In genomic region chr6:127767706-127768493, GRCm38 (mm10) we compare ENCODE assay signal across 8 mouse cellular contexts. TPM values are rescaled to one million over a fixed set of nuclear protein-coding genes. Genes with fewer than 3 reads are reported as not detected.
DNase-seq lines count a peak whose midpoint lies in the region.

No protein-coding gene starts in this region.

- no peaks in the 10 kb centered on the region for H3K36me3 ChIP-seq in forebrain, embryonic 10.5 days (replicated peaks)

- intact Hi-C loops in heart, postnatal 14 days (cut with DNase I) = no loop called here

- H3K4me3 ChIP-seq in forebrain, embryonic 10.5 days = peak overlapping the region; percentile 69

- H3K27me3 ChIP-seq in forebrain, embryonic 10.5 days (ENCODE audit: poor library complexity, severe bottlenecking) = peaks cover 87% of the 10 kb centered on the region

- peak; percentile 73 for DNase-seq in Muller cell, postnatal 12 days (ENCODE audit: inconsistent ontology term)
- peak; percentile 13 for DNase-seq in c-Kit-positive CD71-positive TER-119-negative erythroid progenitor cells, embryonic 14.5 days (ENCODE audit: low read depth)
- peak; percentile 67 for DNase-seq in forebrain, embryonic 10.5 days (ENCODE audit: extremely low spot score, low spot score)
- peak; percentile 75 to 82 for DNase-seq in heart, postnatal 14 days
- peak; percentile 12 to 78 for DNase-seq in kidney, postnatal 36 days
- DNase-seq in lung, postnatal 25 days (ENCODE audit: low spot score) = peak; percentile 19
- DNase-seq in right cerebral cortex, postnatal 10 days (ENCODE audit: low spot score in 2 of 2) = peak; percentile 59 to 60
- DNase-seq in MN1 (ENCODE audit: low spot score) = no peak

- WGBS in forebrain, embryonic 10.5 days = under 1% methylated on average over 49 of the region's 49 CpGs

- H3K4me1 ChIP-seq in forebrain, embryonic 10.5 days = peaks cover 58% of the 10 kb centered on the region

- peak overlapping the region; percentile 83 for H3K27ac ChIP-seq in forebrain, embryonic 10.5 days

- H3K9me3 ChIP-seq in forebrain, embryonic 10.5 days = no peaks in the 10 kb centered on the region

RNA-seq across cellular contexts. Expression of gene Prmt8, which starts 1.4 kb away (rescaled TPM):
- polyA plus RNA-seq in forebrain, embryonic 10.5 days (2016; fragmentation: Nextera tagmentation; extraction: Ambion mirVana) = 5.0 and 5.2 TPM in 2 replicates
- total RNA-seq in heart, postnatal 14 days (2021) = not detected
